Mouse (Mus musculus) spleen, adult 2 months (tissue): Measurements from ENCODE around the gene Krt87.

Experiments
- CTCF ChIP-seq: fragments of 200-500 bp; IDR thresholded peaks from 2 replicates; pipeline ENCODE4 v1.5.1; 2011; ENCODE audit warnings: mild to moderate bottlenecking, inconsistent platforms; ENCODE audit not compliant: insufficient read depth, insufficient read length, insufficient replicate concordance; ENCODE audit errors: extremely low read depth
- POLR2A ChIP-seq: fragments of 200-500 bp; IDR thresholded peaks from 2 replicates; pipeline ENCODE4 v1.6.1; 2011; ENCODE audit warnings: low read depth, low read length, inconsistent platforms

- no peak for TF ChIP-seq CTCF
- no peak for TF ChIP-seq POLR2A
Measured at GRCm38 (mm10) chr15:101458361-101458930, 19.8 kb upstream of the Krt87 start.
